Mouse (Mus musculus) Patski (cell line): ENCODE results near the gene Ccdc54. TPM values are rescaled to one million over a fixed set of nuclear protein-coding genes. Genes with fewer than 3 reads are reported as not detected.

ENCODE experiments used
- ATAC-seq: fragments of 100-300 bp; one replicate; pipeline ENCODE4 v1.8.0; 2021
- CTCF ChIA-PET: fragments of 350-600 bp; sonication (Branson Sonifier 250); formaldehyde crosslinking; loops from one replicate; lab custom pipeline; 2022; ENCODE audit warnings: inconsistent platforms; lab: Charles Lee
- POLR2A ChIA-PET: fragments of 350-600 bp; sonication (Branson Sonifier 250); formaldehyde crosslinking; loops from one replicate; lab custom pipeline; 2022; ENCODE audit warnings: antibody characterized with exemption, inconsistent platforms; lab: Charles Lee
- DNase-seq: peaks from one replicate; pipeline ENCODE4 v3.0.0-alpha.2; 2011; ENCODE audit warnings: low read depth, low spot score
- H3K27me3 ChIP-seq: fragments of 371-371 bp; one replicate; pipeline ENCODE4 v1.5.1; 2021
- CTCF ChIP-seq: fragments of 100-300 bp; IDR thresholded peaks from one replicate; pipeline ENCODE4 v1.5.1; 2021
- in situ Hi-C: fragments of 300-500 bp; cut with MboI; formaldehyde crosslinking; loops from 3 replicates; pipeline ENCODE4 v1.11.1; 2018; ENCODE audit warnings: low pct_unique_long_range_greater_than_20kb, mixed read lengths
- polyA plus RNA-seq: library from polyadenylated mRNA; unstranded; gene quantifications from one replicate; pipeline ENCODE4 v1.2.3, GENCODE M21; 2021

Ccdc54 gene
- polyA plus RNA-seq, result not detected

- TF ChIP-seq CTCF, result no peak
- in situ Hi-C loops, result no loop called here
- ChIA-PET CTCF (no interaction called here), POLR2A (no interaction called here)
- H3K27me3 ChIP-seq, result peaks cover 6% of the 10 kb centered on the region
- no peak for ATAC-seq
- no peak for DNase-seq
Observed at GRCm38 (mm10) chr16:50591054-50591453, at the start of gene Ccdc54. Ccdc54 (minus strand) TSS chr16:50591154.

GRCm38 (mm10) chr16:50632585-50632984 lies 41.6 kb upstream of the Ccdc54 start:
- in situ Hi-C loops, result no loop called here
- peak; percentile 31 for ATAC-seq
- ChIA-PET CTCF (interaction anchor here (1.0 kb wide), 1 partner anchor 9 kb away, joined by 3 read pairs; no protein-coding TSS in a partner anchor), POLR2A (interaction anchor here (0.6 kb wide), 1 partner anchor 164 kb away, joined by 3 read pairs; no protein-coding TSS in a partner anchor)
- TF ChIP-seq CTCF, result no peak
- H3K27me3 ChIP-seq, result peaks cover 12% of the 10 kb centered on the region
- DNase-seq, result no peak

- peaks cover 6% of the 10 kb centered on the region for H3K27me3 ChIP-seq
- CTCF ChIA-PET, result interaction anchor here (1.3 to 1.4 kb wide), 2 partner anchors 16 to 25 kb away, joined by 3 read pairs; no protein-coding TSS in a partner anchor
- no peak for ATAC-seq
- POLR2A ChIA-PET, result no interaction called here
- no peak for TF ChIP-seq CTCF
- in situ Hi-C loops, result no loop called here
- no peak for DNase-seq
Observed at GRCm38 (mm10) chr16:50615569-50615968, 24.6 kb upstream of the Ccdc54 start.

- H3K27me3 ChIP-seq, result peaks cover 3% of the 10 kb centered on the region
- CTCF ChIA-PET, result no interaction called here
- POLR2A ChIA-PET, result no interaction called here
- DNase-seq (no peak), ATAC-seq (no peak)
- TF ChIP-seq CTCF, result no peak
- in situ Hi-C loops, result no loop called here
Observed at GRCm38 (mm10) chr16:50612944-50613343, 22.0 kb upstream of the Ccdc54 start.

DNA sequence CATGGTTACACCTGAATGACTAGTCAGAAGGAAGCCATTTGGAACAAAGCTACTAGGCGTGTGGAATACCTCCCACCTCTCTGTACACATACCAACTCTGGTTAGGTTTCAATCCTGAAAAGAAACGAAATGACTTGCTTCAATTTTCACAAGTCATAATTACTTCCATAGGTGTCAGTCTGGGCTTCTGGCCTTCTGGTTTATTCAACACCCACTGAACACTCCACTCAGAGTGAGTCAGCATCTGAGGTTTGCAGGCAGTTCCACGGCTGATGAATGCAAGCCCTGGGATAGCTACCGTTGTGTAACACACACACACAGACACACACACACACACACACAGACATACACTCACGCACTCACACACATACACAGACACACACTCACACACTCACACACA lies 19.6 kb upstream of the Ccdc54 start:
- in situ Hi-C loops, result no loop called here
- H3K27me3 ChIP-seq, result no peaks in the 10 kb centered on the region
- TF ChIP-seq CTCF, result no peak
- ATAC-seq (no peak), DNase-seq (no peak)
- ChIA-PET CTCF (interaction anchor here (0.8 kb wide), 1 partner anchor 16 kb away, joined by 3 read pairs; no protein-coding TSS in a partner anchor), POLR2A (interaction anchor here (0.6 kb wide), 1 partner anchor 180 kb away, joined by 4 read pairs; no protein-coding TSS in a partner anchor)

GRCm38 (mm10) chr16:50607776-50608562 lies 17.0 kb upstream of the Ccdc54 start:
- CTCF ChIA-PET, result no interaction called here
- POLR2A ChIA-PET, result no interaction called here
- DNase-seq (no peak), ATAC-seq (no peak)
- no peak for TF ChIP-seq CTCF
- H3K27me3 ChIP-seq, result no peaks in the 10 kb centered on the region
- in situ Hi-C loops, result no loop called here

DNA sequence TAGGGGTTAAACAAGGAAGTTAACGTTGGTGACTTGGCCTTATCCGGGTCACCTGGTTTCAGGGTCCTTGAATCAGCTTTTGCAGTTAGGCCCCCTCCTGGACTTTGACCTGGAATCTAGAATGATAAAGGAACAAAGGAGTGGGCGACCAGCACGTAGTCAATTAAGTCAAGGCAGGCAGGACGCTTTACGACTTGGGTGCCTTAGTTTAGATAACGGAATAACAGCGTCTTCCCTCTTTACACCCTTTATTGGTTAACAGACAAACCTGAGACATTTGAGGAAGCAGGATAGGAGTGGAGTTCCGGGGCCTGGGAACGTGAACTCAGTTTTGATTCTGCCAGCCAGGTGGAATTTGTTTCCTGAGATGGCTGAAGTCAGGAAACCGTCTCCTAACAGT lies 13.9 kb upstream of the Ccdc54 start:
- in situ Hi-C loops, result no loop called here
- DNase-seq (no peak), ATAC-seq (no peak)
- ChIA-PET POLR2A (no interaction called here), CTCF (no interaction called here)
- no peaks in the 10 kb centered on the region for H3K27me3 ChIP-seq
- TF ChIP-seq CTCF, result no peak

DNA sequence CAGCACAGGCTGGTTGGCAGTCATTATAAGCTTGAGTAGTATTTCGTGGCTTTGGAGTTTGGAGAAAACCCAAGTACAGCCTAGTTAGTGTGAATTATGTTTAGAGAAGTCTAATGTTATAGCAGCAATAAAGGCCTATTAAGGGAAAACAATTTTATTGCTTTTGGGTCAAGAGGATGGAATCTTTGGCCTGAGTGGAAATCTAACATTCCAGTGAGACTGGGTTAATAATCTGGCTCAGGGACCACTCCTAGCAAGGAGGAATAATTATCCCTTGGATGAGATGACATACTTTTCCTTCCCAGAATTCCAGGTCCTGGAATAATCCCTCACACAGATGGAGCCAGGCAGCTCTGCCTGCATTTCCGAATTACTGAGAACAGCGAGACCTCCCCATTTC lies 11.0 kb upstream of the Ccdc54 start:
- ChIA-PET CTCF (no interaction called here), POLR2A (no interaction called here)
- DNase-seq (no peak), ATAC-seq (no peak)
- in situ Hi-C loops, result no loop called here
- no peak for TF ChIP-seq CTCF
- no peaks in the 10 kb centered on the region for H3K27me3 ChIP-seq

DNA sequence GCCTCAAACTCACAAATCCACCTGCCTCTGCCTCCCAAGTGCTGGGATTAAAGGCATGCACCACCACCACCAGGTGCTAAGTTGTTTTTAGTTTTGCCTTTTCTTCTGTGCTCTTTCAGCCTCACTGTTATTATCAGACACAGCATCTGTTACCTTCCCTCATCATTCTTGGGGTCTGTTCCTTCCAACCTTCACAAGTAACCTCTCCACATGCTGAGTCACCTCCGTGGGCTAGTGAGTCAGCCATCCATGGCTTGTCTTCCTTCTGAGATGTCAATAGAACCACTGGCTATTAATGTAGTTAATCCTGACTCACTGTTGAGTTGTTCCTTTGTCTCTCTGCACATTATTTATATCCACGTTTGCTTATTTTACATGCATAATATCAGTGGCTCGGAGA lies 9.7 kb upstream of the Ccdc54 start:
- ChIA-PET CTCF (interaction anchor here (2.1 kb wide), 1 partner anchor 47 kb away, joined by 5 read pairs; no protein-coding TSS in a partner anchor), POLR2A (no interaction called here)
- no peak for TF ChIP-seq CTCF
- H3K27me3 ChIP-seq, result no peaks in the 10 kb centered on the region
- in situ Hi-C loops, result no loop called here
- ATAC-seq, result no peak
- no peak for DNase-seq

DNA sequence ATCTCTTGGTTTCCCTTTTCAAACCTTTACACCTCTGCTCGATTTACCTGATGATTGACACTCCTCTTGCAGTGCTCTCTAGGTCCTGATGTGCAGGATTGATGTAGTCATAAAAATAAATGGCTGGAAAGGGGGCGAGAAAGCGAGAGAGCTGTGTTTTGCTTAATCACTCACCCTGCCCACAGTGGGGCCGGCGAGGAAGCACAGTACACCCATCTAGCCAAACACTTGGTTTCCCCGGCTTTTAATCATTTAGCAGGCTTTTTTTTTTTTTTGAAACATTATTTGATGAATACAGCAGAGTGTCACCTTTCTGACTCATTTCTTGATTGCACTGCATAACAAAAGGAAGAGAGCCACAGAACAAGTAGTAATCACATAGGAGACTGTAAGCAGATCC lies 5.7 kb upstream of the Ccdc54 start:
- peaks cover 4% of the 10 kb centered on the region for H3K27me3 ChIP-seq
- DNase-seq (no peak), ATAC-seq (no peak)
- ChIA-PET POLR2A (no interaction called here), CTCF (no interaction called here)
- no peak for TF ChIP-seq CTCF
- in situ Hi-C loops, result no loop called here

DNA sequence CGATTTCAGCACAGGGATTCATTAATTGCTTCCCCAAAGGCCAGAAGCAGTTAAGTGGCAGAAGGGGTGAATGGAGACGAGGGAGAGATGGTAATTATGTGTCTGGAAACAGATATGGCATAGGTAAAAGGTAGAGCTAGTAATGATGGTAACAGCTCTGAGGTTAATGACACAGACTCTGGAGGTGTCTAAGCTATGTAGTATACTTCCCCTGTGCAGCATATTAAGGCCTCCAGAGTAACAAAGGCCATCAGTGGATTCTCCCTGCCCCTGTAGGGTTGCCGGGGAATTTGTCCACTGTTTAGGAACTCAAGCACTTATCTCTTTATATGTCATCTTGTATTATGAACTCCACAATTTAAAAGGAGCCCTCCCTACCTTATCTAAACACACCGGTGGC lies 5.2 kb upstream of the Ccdc54 start:
- CTCF ChIA-PET, result no interaction called here
- H3K27me3 ChIP-seq, result peaks cover 4% of the 10 kb centered on the region
- in situ Hi-C loops, result no loop called here
- TF ChIP-seq CTCF, result no peak
- DNase-seq (no peak), ATAC-seq (no peak)
- POLR2A ChIA-PET, result no interaction called here
